ENCODE assay signal across 13 mouse cellular contexts in the genomic region with DNA sequence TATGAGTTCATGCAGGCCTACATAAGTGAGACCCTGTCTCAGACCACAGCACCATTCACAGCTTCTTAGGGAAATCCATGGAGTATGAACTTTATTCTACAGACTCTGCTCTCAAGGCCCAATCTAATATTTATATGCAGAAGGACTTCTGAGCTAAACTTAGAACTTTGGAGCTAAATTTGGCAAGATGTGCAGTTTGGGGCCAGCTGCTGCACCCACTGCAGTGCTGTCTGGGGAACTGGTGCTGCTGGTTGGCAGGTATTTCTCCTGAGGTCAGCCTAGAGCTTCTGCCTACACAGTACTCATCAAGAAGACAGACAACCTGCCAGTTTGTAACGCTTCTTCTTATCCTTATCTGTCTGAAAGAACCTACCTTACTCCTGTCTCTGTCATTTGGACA. TPM values are rescaled to one million over a fixed set of nuclear protein-coding genes. Genes with fewer than 3 reads are reported as not detected.
A peak's percentile ranks its signal among the peaks of the same experiment; 100 is the strongest.
DNase-seq lines count a peak whose midpoint lies in the region; ATAC-seq and TF ChIP-seq lines count a peak whose summit lies in the region.
"Had no signal": no experiment of that assay in that cellular context is flagged by ENCODE, and none has a peak within 500 bp of the region (broad histone marks: within the 10 kb centered on the region; RNA-seq: fewer than 3 reads in every experiment).

No protein-coding gene starts in this region.

- no peaks in the 10 kb centered on the region for H3K9me3 ChIP-seq in lung, embryonic 16.5 days (ENCODE audit: control insufficient read depth, low read length)
- H3K9me3 ChIP-seq in heart, embryonic 11.5 days (replicated peaks; ENCODE audit: control insufficient read depth, low read length): no peaks in the 10 kb centered on the region
- H3K9me3 ChIP-seq: neural tube, embryonic 12.5 days had no signal

- no peaks in the 10 kb centered on the region for H3K36me3 ChIP-seq in lung, embryonic 16.5 days (ENCODE audit: control insufficient read depth, insufficient read depth, low read length)
- no peaks in the 10 kb centered on the region for H3K36me3 ChIP-seq in heart, embryonic 11.5 days (ENCODE audit: control insufficient read depth, insufficient read depth, low read length)
- peaks cover 2% of the 10 kb centered on the region for H3K36me3 ChIP-seq in small intestine, adult 2 months (ENCODE audit: control insufficient read depth, insufficient read depth, low read length)
- H3K36me3 ChIP-seq: neural tube, embryonic 12.5 days had no signal

- TF ChIP-seq CTCF in lung, adult 2 months (IDR thresholded peaks at IDR 0.05; ENCODE audit: insufficient read depth, low read length): no peak
- TF ChIP-seq CTCF in small intestine, adult 2 months (IDR thresholded peaks at IDR 0.05; ENCODE audit: extremely low read depth, insufficient read length, insufficient replicate concordance, low read depth, low read length): no peak

- intact Hi-C loops in heart, postnatal 25 days (cut with DNase I): no loop called here

- H3K27me3 ChIP-seq in lung, embryonic 16.5 days (ENCODE audit: control insufficient read depth, insufficient read depth, low read depth, low read length): no peaks in the 10 kb centered on the region
- H3K27me3 ChIP-seq in heart, embryonic 11.5 days (ENCODE audit: control insufficient read depth, insufficient read depth, low read length): no peaks in the 10 kb centered on the region
- H3K27me3 ChIP-seq in small intestine, adult 2 months (ENCODE audit: control insufficient read depth, insufficient read depth, low read length): no peaks in the 10 kb centered on the region
- H3K27me3 ChIP-seq: neural tube, embryonic 12.5 days had no signal

- WGBS in lung, embryonic 16.5 days: 71% methylated on average over 1 of the region's 1 CpGs
- 93% methylated on average over 1 of the region's 1 CpGs for WGBS in lung, adult 2 months
- WGBS in heart, embryonic 11.5 days (ENCODE audit: insufficient replicate concordance): 63% methylated on average over 1 of the region's 1 CpGs
- 73% methylated on average over 1 of the region's 1 CpGs for WGBS in small intestine, adult 2 months

- H3K4me1 ChIP-seq in lung, embryonic 16.5 days (replicated peaks; ENCODE audit: control insufficient read depth, insufficient read depth, low read length): peaks cover 7% of the 10 kb centered on the region
- peaks cover 4% of the 10 kb centered on the region; the same call in 1 of the 2 replicates for H3K4me1 ChIP-seq in lung, adult 2 months (ENCODE audit: control insufficient read depth, insufficient read depth, low read length)
- H3K4me1 ChIP-seq in heart, embryonic 11.5 days (ENCODE audit: control insufficient read depth, insufficient read depth, low read length): peaks cover 20% of the 10 kb centered on the region
- H3K4me1 ChIP-seq in small intestine, adult 2 months (ENCODE audit: control insufficient read depth, insufficient read depth, insufficient read length, low read length): peaks cover 16% of the 10 kb centered on the region; the same call in 1 of the 2 replicates

- peak overlapping the region; percentile 43; the same call in 1 of the 2 replicates for H3K27ac ChIP-seq in lung, embryonic 16.5 days (ENCODE audit: low read length)
- H3K27ac ChIP-seq in heart, embryonic 11.5 days (ENCODE audit: low read depth, low read length): peak overlapping the region; percentile 11; the same call in 1 of the 2 replicates
- H3K27ac ChIP-seq in small intestine, adult 2 months (ENCODE audit: insufficient read depth, low read depth, low read length): peak overlapping the region; percentile 78

- peak; percentile 93 for DNase-seq in heart, adult 11 months
- no peak for DNase-seq in heart, postnatal 25 days (ENCODE audit: low spot score)
- no peak for DNase-seq in lung, adult 2 months
- DNase-seq in cerebellum, postnatal 10 days: no peak
- DNase-seq: cerebellum, postnatal 14 days had no signal

- no peak for ATAC-seq in lung, embryonic 16.5 days (ENCODE audit: low read depth)
- no peak for ATAC-seq in heart, embryonic 11.5 days (replicated peaks; ENCODE audit: insufficient number of reproducible peaks, low FRiP score, low TSS enrichment)
- ATAC-seq in megakaryocyte progenitor cell, adult 5-6 weeks (replicated peaks; ENCODE audit: poor library complexity): no peak

- no peak overlapping the region for H3K4me2 ChIP-seq in lung, embryonic 16.5 days (ENCODE audit: low read depth, low read length)
- H3K4me2 ChIP-seq in heart, embryonic 11.5 days: no peak overlapping the region
- H3K4me2 ChIP-seq: neural tube, embryonic 12.5 days had no signal

- TF ChIP-seq POLR2A in lung, adult 2 months (IDR thresholded peaks at IDR 0.05; ENCODE audit: borderline replicate concordance, extremely low read depth, low read depth, low read length): no peak
- TF ChIP-seq POLR2A in small intestine, adult 2 months (IDR thresholded peaks at IDR 0.05; ENCODE audit: low read depth, low read length): no peak

- H3K9ac ChIP-seq in lung, embryonic 16.5 days (ENCODE audit: low read length): no peak overlapping the region
- no peak overlapping the region; the same call in 1 of the 2 replicates for H3K9ac ChIP-seq in heart, embryonic 11.5 days (ENCODE audit: low read depth, low read length)
- H3K9ac ChIP-seq: neural tube, embryonic 12.5 days had no signal

- no peak overlapping the region for H3K4me3 ChIP-seq in lung, embryonic 16.5 days (ENCODE audit: low read length)
- H3K4me3 ChIP-seq in lung, adult 2 months (replicated peaks; ENCODE audit: extremely low read depth, low read depth, low read length): no peak overlapping the region
- no peak overlapping the region for H3K4me3 ChIP-seq in heart, embryonic 11.5 days (ENCODE audit: low read depth, low read length)
- H3K4me3 ChIP-seq in small intestine, adult 2 months (ENCODE audit: low read depth, low read length): no peak overlapping the region
- H3K4me3 ChIP-seq: neural tube, embryonic 12.5 days had no signal

RNA-seq across cellular contexts. Expression of a gene that starts 47.0 kb away (rescaled TPM):
- 100 to 1,000 TPM; 145 to 159 TPM for total RNA-seq in heart, postnatal 25 days (2021)
- 22.2 and 22.4 TPM in 2 replicates for polyA plus RNA-seq in lung, embryonic 16.5 days (2015; fragmentation: Nextera tagmentation; extraction: Ambion mirVana)
- 90.3 and 129 TPM in 2 replicates for polyA plus RNA-seq in lung, adult 2 months (2012; rRNA removed)
- 27.7 and 30.3 TPM in 2 replicates for polyA plus RNA-seq in heart, embryonic 11.5 days (2014; fragmentation: Nextera tagmentation; extraction: Ambion mirVana)
- 42.6 and 103 TPM in 2 replicates for polyA plus RNA-seq in small intestine, adult 2 months (2012; rRNA removed)
- total RNA-seq in megakaryocyte progenitor cell, adult 5-6 weeks (2015): 61.4 and 90.3 TPM in 2 replicates
- total RNA-seq in megakaryocyte progenitor cell, adult 5-6 weeks (2017): 37.4 TPM in 2 replicates

RNA-seq across cellular contexts. Expression of a gene that starts 56.9 kb away (rescaled TPM):
- total RNA-seq in heart, postnatal 25 days (2021): not detected
- polyA plus RNA-seq in lung, embryonic 16.5 days (2015; fragmentation: Nextera tagmentation; extraction: Ambion mirVana): not detected in 2 replicates
- not detected in 2 replicates for polyA plus RNA-seq in lung, adult 2 months (2012; rRNA removed)
- polyA plus RNA-seq in heart, embryonic 11.5 days (2014; fragmentation: Nextera tagmentation; extraction: Ambion mirVana): 0.19 TPM in 1 of 2 replicates, not detected in the other
- polyA plus RNA-seq in small intestine, adult 2 months (2012; rRNA removed): 0.09 TPM in 1 of 2 replicates, not detected in the other
- total RNA-seq in megakaryocyte progenitor cell, adult 5-6 weeks (2015): not detected in 2 replicates
- total RNA-seq in megakaryocyte progenitor cell, adult 5-6 weeks (2017): not detected in 2 replicates
- total RNA-seq: heart, postnatal 36 days; left cerebral cortex, postnatal 25 days; megakaryocyte, adult 5-6 weeks had no signal
- polyA plus RNA-seq: neural tube, embryonic 12.5 days had no signal

Comparison
In these comparisons a context has a peak if more than half of its experiments do, and no peak if none do; other contexts are left out.
1. H3K27ac ChIP-seq: peak in every context shown above with its lines; median percentile 78 in small intestine, adult 2 months; 43 in lung, embryonic 16.5 days; 11 in heart, embryonic 11.5 days.